Mouse (Mus musculus) left cerebral cortex, postnatal 4 days (tissue): ENCODE measurements around the gene Gm5294. TPM values are rescaled to one million over a fixed set of nuclear protein-coding genes. Genes with fewer than 3 reads are reported as not detected.

ENCODE experiments used
- DNase-seq: peaks from one replicate; pipeline ENCODE4 v3.0.0-alpha.2; 2022
- intact Hi-C: fragments of 180-260 bp; cut with DNase I; formaldehyde crosslinking; loops from one replicate; pipeline ENCODE4 v1.15.1; 2025
- total RNA-seq, 2 experiments: library from RNA; stranded (reverse); gene quantifications; 2 replicates each; pipeline ENCODE4 v1.2.3; 2021

The Gm5294 gene
- total RNA-seq, result not detected

GRCm38 (mm10) chr5:138819780-138820179 is at the start of gene Gm5294:
Gene Gm5294, plus strand, starts transcription at chr5:138820080.
- intact Hi-C loops, result no loop called here
- DNase-seq, result no peak

GRCm38 (mm10) chr5:138775096-138775495 is 44.8 kb upstream of the Gm5294 start:
- intact Hi-C loops, result no loop called here
- no peak for DNase-seq

- DNase-seq, result peak; percentile 24
- intact Hi-C loops, result no loop called here
These were observed 43.5 kb upstream of the Gm5294 start for GRCm38 (mm10) chr5:138776346-138776745.

DNA sequence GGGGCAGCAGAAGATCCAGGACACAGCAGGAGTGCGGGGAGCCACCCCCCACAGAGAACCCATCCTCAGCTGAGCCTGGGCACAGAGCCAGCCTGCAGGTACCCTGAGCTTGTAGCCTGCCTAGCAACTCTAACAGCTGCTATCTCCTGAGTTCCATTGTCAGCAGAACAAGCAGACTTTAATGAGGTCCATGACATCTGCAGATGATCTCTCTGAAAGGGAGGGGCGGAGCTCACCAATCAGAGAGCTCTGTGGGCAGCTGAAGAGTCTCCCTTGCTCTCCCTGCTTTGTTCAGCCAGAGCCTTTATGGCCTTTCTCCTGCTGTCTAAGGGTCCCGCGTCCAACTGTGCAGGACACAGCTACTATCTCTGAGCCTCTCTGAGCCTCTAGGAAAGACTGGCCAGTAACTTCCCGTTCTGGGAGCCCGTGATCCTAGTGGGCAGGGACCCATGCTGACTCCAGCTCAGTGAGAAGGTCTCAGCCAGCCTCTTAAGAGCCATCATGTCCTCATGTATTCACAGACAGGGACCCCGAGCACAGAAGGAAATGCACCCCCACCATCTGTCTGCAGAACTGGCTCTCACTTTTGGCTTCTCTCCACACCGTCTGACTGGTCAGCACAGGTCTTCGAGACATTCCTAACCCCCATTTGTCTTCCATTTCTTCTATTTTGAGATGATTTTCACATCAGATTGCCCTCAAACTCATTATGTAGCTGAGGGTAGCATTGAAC is 41.0 kb upstream of the Gm5294 start:
- intact Hi-C loops, result no loop called here
- peak; percentile 66 for DNase-seq

DNA sequence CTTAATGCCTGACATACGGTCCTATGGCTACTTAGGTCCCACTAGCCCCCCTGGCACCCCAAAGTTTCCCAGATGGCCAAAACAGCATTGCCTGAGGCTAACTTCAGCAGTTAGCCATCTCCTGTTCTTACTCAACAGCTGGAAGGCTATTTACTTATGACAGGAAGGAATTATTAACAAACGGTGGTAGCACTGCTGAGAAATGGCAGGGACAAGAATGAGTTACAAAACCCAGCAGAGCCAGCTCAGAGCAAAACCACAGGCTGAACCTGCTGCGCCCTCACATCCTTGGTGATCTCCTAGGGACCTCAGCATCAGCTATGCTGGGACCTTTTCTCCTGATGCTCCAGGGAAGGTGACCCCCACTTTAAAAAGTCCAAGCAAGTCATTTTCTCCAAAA is 40.2 kb upstream of the Gm5294 start:
- DNase-seq, result no peak
- intact Hi-C loops, result no loop called here

- DNase-seq, result no peak
- intact Hi-C loops, result no loop called here
These were observed 37.2 kb upstream of the Gm5294 start for GRCm38 (mm10) chr5:138782697-138783096.

- no peak for DNase-seq
- intact Hi-C loops, result no loop called here
These were observed 36.7 kb upstream of the Gm5294 start for GRCm38 (mm10) chr5:138783181-138783580.

DNA sequence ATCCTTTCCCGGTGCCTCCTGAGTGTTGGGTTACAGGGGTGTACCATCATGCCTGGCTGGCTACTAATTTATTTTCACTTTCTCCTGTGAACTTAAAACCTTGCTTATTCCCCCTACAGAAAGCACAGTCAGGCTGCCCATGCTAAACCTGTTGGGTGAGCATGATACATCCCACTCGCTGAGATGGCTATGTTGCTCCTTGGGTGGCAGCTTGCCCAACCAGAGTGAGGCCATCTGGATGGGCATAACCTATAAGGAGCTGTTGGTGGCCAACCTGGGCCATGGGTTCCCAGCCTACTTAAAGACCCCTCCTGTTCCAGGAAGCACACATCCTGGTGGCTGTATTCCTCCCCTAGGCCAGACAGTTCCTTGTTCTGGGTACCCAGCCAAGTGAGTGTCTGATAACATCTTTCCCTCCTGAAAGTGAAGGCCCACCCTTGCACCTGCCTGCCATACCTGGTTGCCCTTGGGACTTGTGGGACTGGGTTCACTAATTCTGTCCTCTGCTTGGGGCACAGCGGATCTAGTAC is 33.8 kb upstream of the Gm5294 start:
- intact Hi-C loops, result no loop called here
- no peak for DNase-seq

DNA sequence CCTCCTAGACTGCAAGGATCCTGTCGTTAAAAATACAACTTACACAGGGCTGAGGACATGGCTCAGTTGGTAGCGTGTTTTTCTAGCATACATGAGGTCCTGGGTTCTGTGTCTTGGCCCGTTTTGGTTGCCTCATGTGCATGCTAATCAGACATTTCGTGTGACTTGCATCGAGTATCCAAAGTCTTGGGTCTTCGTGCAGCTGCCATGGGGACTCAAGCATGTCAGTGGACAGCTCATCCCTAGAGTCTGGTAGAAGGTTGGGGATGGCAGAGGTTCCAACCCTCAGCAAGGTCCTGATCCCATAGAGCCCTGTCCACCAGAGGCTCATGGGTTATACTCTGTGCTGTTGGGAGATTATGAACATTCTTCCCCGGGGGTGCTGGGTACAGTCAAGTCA is 32.2 kb upstream of the Gm5294 start:
- no peak for DNase-seq
- intact Hi-C loops, result no loop called here

GRCm38 (mm10) chr5:138788481-138789211 is 31.2 kb upstream of the Gm5294 start:
- no peak for DNase-seq

GRCm38 (mm10) chr5:138790954-138791480 is 28.9 kb upstream of the Gm5294 start:
- DNase-seq, result no peak
- intact Hi-C loops, result no loop called here

More at GRCm38 (mm10) chr5:138788481-138789211, 31.2 kb upstream of the Gm5294 start:
- intact Hi-C loops, result no loop called here

- intact Hi-C loops, result no loop called here
- no peak for DNase-seq
These were observed 18.2 kb upstream of the Gm5294 start for GRCm38 (mm10) chr5:138801588-138802116.

- intact Hi-C loops, result no loop called here
- peak; percentile 41 for DNase-seq
These were observed 15.6 kb upstream of the Gm5294 start for GRCm38 (mm10) chr5:138804286-138804685.

- DNase-seq, result no peak
- intact Hi-C loops, result no loop called here
These were observed 10.1 kb upstream of the Gm5294 start for GRCm38 (mm10) chr5:138809767-138810166.

DNA sequence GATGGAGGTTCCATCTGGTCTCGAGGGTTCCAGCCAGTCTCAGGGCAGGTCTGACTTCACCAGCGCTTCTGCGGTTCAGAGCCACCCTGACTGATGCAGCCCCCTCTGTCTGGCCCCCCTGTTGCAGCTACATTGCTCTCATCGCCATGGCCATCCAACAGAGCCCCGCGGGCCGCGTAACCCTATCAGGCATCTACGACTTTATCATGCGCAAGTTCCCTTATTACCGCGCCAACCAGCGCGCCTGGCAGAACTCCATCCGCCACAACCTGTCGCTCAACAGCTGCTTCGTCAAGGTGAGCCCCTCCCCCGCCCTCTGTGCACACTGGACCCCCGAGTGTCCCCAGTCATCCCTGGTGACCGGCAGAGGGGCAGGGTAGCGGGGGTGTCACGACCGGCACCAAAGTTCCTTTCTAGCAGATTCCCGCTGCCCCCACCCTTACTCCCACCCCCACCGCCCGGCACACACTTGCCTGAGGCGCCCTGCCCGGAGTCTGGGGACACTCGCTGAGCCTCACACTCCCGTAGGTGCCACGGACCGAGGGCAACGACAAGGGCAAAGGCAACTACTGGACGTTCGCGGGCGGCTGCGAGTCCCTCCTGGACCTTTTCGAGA is 945 bp downstream of the Gm5294 start:
- intact Hi-C loops, result no loop called here
- peak; percentile 34 for DNase-seq

- intact Hi-C loops, result no loop called here
- no peak for DNase-seq
These were observed 5.2 kb downstream of the Gm5294 start for GRCm38 (mm10) chr5:138825090-138825489.

GRCm38 (mm10) chr5:138833406-138833805 is 13.5 kb downstream of the Gm5294 start:
- DNase-seq, result no peak
- intact Hi-C loops, result no loop called here

- no peak for DNase-seq
- intact Hi-C loops, result no loop called here
These were observed 15.0 kb downstream of the Gm5294 start for GRCm38 (mm10) chr5:138834910-138835309.

DNA sequence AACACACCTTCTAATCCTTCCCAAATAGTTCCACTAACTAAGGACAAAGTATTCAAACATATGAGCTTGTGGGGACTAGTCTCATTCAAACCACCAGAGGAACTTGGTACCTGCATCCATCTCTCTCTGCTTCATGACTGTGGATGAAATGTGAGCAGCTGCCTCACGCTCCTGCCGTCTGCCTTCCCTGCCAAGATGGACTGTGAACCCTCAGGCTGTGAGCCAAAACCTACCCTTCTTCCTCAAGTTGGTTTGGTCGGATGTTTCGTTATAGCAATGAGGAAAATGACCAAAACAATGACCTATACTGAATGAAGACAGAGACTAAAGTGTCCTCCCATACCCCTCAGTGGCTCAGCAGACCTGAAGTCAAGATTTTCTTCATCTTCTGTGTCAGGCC is 21.1 kb downstream of the Gm5294 start:
- no peak for DNase-seq
- intact Hi-C loops, result no loop called here

DNA sequence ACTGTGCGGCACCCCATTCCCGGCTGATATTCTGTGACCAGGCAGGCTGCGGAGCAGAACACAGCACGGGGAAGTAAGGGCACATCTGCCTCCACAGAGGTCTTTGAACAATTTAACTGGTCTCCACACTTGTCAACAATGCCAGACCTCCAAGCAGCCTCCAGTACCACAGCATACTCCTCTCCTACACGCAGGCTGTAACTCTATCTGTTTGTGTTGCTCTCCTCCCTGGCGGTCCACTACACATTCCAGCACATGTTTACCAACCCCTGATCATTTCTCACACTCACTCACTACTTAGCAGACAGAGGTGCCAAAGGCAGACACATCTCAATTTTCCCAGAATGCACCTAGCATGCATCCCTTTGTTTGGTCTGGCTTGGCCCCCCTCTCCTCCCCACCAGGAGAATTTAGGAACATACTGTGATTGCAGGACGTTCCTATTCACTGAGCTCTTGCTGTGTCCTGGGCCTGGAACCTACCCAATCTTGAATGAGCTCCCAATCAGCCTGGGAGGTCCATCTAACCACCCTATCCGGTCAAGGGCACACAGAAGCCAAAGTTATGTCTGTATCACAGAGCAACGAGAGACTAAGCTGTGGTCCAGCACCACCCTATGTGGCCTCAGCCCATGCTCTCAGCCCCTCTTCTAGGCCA is 23.4 kb downstream of the Gm5294 start:
- DNase-seq, result no peak
- intact Hi-C loops, result no loop called here

DNA sequence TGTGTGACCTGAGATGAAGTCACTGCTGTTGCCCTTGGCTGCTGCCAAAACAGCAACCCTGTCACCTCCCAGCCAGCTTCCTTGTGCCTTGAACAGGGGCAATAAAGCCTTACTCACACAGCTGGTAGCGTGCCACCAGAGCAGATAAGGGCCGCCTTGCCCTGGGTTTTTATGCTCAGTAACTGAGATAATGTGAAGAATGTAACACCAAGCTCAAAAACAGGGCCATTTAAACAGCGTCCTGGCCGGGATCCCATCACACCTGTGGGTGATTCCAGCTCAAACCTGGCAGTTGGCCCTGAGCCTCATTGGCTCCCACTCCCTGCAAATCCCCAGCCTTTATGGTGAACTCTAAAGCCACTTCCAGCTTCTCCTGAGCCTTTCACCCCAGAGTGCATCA is 26.6 kb downstream of the Gm5294 start:
- no peak for DNase-seq
- intact Hi-C loops, result no loop called here
